Mouse (Mus musculus) intestine, embryonic 15.5 days (tissue): ENCODE measurements at regions not wholly inside any gene's neighbourhood (a gene's known extent, or its start where the extent isn't known, plus 50 kb on each side); places are given as distances from the start of the nearest gene placed in this dataset.
A peak's percentile ranks its signal among the peaks of the same experiment; 100 is the strongest.

Source experiments
- ATAC-seq: fragments of 200-750 bp; cut with Nextera tagmentation; 2 replicates; pipeline ENCODE4 v1.8.0; 2017; ENCODE audit warnings: moderate TSS enrichment, moderate library complexity
- H3K27ac ChIP-seq: fragments of 300-500 bp; sonication (generic); 2 replicates; pipeline ENCODE4 v1.5.1; 2015; ENCODE audit warnings: mild to moderate bottlenecking, inconsistent platforms
- H3K27me3 ChIP-seq: fragments of 300-500 bp; sonication (generic); replicated peaks from 2 replicates; pipeline ENCODE4 v1.6.1; 2015; ENCODE audit warnings: inconsistent platforms
- H3K36me3 ChIP-seq: fragments of 300-500 bp; sonication (generic); 2 replicates; pipeline ENCODE4 v1.6.1; 2015; ENCODE audit warnings: inconsistent platforms
- H3K4me1 ChIP-seq: fragments of 300-500 bp; sonication (generic); replicated peaks from 2 replicates; pipeline ENCODE4 v1.6.1; 2015; ENCODE audit warnings: inconsistent platforms
- H3K4me2 ChIP-seq: fragments of 300-500 bp; sonication (generic); replicated peaks from 2 replicates; pipeline ENCODE4 v1.6.1; 2015; ENCODE audit warnings: mild to moderate bottlenecking, inconsistent platforms
- H3K4me3 ChIP-seq: fragments of 300-500 bp; sonication (generic); replicated peaks from 2 replicates; pipeline ENCODE4 v1.5.1; 2015; ENCODE audit warnings: inconsistent platforms
- H3K9ac ChIP-seq: fragments of 300-500 bp; sonication (generic); 2 replicates; pipeline ENCODE4 v1.6.1; 2015; ENCODE audit warnings: inconsistent platforms
- H3K9me3 ChIP-seq: fragments of 300-500 bp; sonication (generic); 2 replicates; pipeline ENCODE4 v1.6.1; 2016; ENCODE audit warnings: inconsistent platforms
- WGBS: fragments of 180-500 bp; shearing (Covaris S2); methylation state at CpG from one replicate; pipeline ENCODE4 v1.1.7; 2015; 5-methylcytosine and 5-hydroxymethylcytosine counted together

DNA sequence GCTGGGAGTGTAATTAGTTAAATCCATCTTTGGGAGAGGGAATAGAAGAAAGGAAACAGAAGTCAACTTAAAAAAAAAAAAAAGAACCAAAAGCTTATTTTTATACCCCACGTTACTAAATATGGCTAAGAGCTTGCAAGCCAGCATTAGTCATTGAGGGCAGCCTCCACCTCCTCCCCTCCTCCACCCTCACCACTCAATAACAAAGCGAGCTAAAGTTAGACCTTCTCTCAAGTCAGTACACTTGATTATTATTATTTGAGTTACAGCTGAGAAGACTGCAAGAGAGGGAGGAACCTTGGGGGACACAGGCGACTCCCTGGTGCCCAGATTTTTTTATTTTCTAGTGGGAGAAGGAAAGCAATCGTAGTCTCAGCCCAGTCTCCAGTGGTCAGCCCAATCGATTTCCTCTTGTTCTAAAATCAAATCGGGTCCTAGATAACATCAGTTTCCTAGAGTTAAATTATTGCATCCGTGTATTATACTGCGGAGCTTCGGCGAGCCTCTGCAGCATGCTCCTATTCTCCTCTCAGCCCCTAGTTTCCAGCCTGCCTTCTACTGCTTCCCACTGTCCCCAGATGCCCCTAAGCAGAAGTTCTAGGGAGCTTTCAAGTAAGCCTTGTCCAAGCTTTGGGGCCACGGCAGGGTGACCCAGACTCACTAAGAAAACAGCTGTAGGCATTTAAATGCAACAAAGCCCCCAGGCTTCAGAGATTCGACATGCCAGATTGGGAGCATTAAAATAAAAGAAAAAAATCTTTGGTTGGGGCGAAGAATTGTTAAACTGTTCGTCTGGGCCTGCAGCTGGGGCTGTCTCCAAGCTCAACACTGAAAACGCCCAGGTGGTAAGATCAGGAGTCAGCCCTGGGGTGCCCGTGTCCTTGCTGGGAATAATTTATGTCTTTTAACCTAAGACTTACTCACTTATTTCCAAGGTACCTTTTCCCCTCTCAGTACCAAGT is 196.0 kb upstream of the BC052040 start:
- H3K4me3 ChIP-seq, result no peak overlapping the region
- ATAC-seq, result peak; percentile 81
- peaks cover 6% of the 10 kb centered on the region for H3K4me1 ChIP-seq
- 35% methylated on average over 16 of the region's 16 CpGs for WGBS
- H3K27me3 ChIP-seq, result no peaks in the 10 kb centered on the region
- H3K4me2 ChIP-seq, result 0 out of 2 replicates have a peak overlapping the region, but pooled peaks have one; percentile 19
- no peaks in the 10 kb centered on the region for H3K9me3 ChIP-seq
- H3K9ac ChIP-seq, result no peak overlapping the region
- no peaks in the 10 kb centered on the region for H3K36me3 ChIP-seq
- H3K27ac ChIP-seq, result peak overlapping the region; percentile 72

- no peak overlapping the region for H3K4me2 ChIP-seq
- no peak overlapping the region for H3K4me3 ChIP-seq
- H3K36me3 ChIP-seq, result no peaks in the 10 kb centered on the region
- H3K27ac ChIP-seq, result no peak overlapping the region
- ATAC-seq, result no peak
- 79% methylated on average over 7 of the region's 7 CpGs for WGBS
- H3K27me3 ChIP-seq, result no peaks in the 10 kb centered on the region
- H3K4me1 ChIP-seq, result no peaks in the 10 kb centered on the region
- no peak overlapping the region for H3K9ac ChIP-seq
- no peaks in the 10 kb centered on the region for H3K9me3 ChIP-seq
Observed at GRCm38 (mm10) chr2:115391575-115391974, 189.9 kb upstream of the BC052040 start.

DNA sequence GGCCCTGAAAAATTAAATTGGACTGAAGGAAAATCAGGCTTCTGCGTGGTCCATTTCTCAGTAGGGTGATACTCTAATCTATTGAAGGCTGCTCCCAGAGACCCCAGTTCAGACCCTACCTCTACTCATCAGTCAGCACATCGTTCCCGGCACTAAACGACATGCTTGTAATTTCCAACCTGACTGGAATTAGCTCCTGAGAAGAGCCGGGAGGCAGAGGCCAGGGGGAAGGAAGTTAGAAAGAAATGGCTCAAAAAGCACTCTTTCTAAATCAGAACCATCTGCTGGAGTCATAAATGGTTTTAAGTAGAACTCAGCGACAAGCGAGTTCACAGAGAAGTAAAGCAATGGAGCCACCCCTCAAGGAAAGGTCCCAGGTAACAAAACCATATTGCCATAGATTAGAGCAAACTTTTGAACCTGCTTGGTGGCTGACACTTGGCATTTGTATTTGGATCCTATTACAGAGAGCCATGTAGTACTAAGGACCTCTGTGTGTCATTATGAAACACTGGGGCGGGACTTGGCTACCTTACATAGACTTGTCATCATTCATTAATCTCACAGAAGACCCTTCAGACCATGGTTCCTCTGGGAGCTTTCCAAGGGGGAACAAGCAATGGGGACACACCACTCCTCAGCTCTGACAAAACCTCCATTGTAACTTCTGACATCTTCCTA is 189.3 kb upstream of the BC052040 start:
- no peak overlapping the region for H3K27ac ChIP-seq
- WGBS, result 73% methylated on average over 8 of the region's 8 CpGs

GRCm38 (mm10) chr2:115394091-115394490 is 187.4 kb upstream of the BC052040 start:
- H3K27me3 ChIP-seq, result no peaks in the 10 kb centered on the region
- no peak for ATAC-seq
- no peak overlapping the region for H3K27ac ChIP-seq
- no peak overlapping the region for H3K4me2 ChIP-seq
- no peaks in the 10 kb centered on the region for H3K4me1 ChIP-seq
- H3K36me3 ChIP-seq, result no peaks in the 10 kb centered on the region
- H3K9me3 ChIP-seq, result no peaks in the 10 kb centered on the region
- no peak overlapping the region for H3K9ac ChIP-seq
- 25% methylated on average over 4 of the region's 4 CpGs for WGBS
- no peak overlapping the region for H3K4me3 ChIP-seq

More for the DNA sequence above, 189.3 kb upstream of the BC052040 start:
- ATAC-seq, result no peak
- H3K36me3 ChIP-seq, result no peaks in the 10 kb centered on the region
- no peaks in the 10 kb centered on the region for H3K27me3 ChIP-seq
- H3K4me1 ChIP-seq, result no peaks in the 10 kb centered on the region
- H3K9ac ChIP-seq, result no peak overlapping the region
- no peak overlapping the region for H3K4me2 ChIP-seq
- H3K9me3 ChIP-seq, result no peaks in the 10 kb centered on the region
- no peak overlapping the region for H3K4me3 ChIP-seq

DNA sequence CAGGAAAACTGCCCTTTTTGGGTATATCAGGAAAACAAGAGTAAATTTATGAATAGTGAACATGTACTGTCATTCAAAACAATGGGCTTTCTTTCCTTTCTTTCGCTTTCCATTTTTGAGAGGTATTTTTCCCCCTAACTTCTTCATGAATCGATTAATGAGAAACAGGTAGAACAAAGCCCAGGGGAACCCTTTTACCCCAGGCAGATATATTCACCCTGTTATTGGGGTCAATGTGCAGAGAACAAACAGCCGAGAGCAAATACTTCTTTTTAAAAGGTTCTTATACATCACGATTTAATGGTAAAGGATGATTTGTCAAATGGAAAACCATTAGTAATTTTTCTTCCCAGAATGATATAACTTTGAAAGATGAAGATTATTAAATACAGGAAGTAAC is 183.0 kb upstream of the BC052040 start:
- Histone ChIP-seq H3K4me1 (no peaks in the 10 kb centered on the region), H3K9ac (no peak overlapping the region), H3K36me3 (no peaks in the 10 kb centered on the region), H3K4me2 (no peak overlapping the region), H3K4me3 (no peak overlapping the region), H3K27me3 (no peaks in the 10 kb centered on the region), H3K9me3 (no peaks in the 10 kb centered on the region), H3K27ac (no peak overlapping the region)
- WGBS, result 61% methylated on average over 4 of the region's 4 CpGs
- ATAC-seq, result peak; percentile 75

- no peak for ATAC-seq
- no peaks in the 10 kb centered on the region for H3K27me3 ChIP-seq
- 78% methylated on average over 6 of the region's 6 CpGs for WGBS
- H3K27ac ChIP-seq, result no peak overlapping the region
- H3K4me1 ChIP-seq, result no peaks in the 10 kb centered on the region
- H3K4me3 ChIP-seq, result no peak overlapping the region
- H3K36me3 ChIP-seq, result no peaks in the 10 kb centered on the region
- no peak overlapping the region for H3K9ac ChIP-seq
- H3K4me2 ChIP-seq, result no peak overlapping the region
- H3K9me3 ChIP-seq, result no peaks in the 10 kb centered on the region
Observed at GRCm38 (mm10) chr2:115399107-115399740, 182.3 kb upstream of the BC052040 start.

DNA sequence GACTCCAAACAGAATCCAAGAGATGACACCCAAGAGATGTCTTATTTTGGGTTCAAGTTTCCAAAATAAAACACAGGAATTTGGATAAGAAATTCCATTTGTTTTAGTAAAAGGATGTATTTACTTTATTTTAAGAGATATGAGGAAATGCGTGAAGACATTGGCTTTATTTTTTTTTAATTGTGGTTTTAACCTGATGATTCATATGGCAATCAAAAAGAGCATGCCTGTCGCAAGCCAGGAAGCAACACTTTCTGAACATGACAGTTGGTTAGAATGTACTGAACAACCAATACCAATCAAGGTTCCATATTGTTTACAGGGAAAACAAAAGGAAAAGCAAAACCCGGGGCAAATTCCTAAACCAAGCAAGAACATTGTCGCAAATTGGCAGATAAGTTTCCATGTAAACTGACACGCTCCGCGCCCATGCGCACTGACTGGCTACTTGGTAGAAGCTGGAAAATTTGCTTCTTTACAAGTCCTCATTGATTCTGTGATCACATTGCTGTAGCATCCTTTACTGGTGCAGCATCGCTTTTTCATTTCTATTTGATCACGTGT is 181.4 kb upstream of the BC052040 start:
- no peak overlapping the region for H3K9ac ChIP-seq
- H3K27ac ChIP-seq, result no peak overlapping the region
- H3K4me1 ChIP-seq, result no peaks in the 10 kb centered on the region
- no peaks in the 10 kb centered on the region for H3K36me3 ChIP-seq
- 90% methylated on average over 10 of the region's 10 CpGs for WGBS
- H3K4me3 ChIP-seq, result no peak overlapping the region
- H3K4me2 ChIP-seq, result no peak overlapping the region
- H3K27me3 ChIP-seq, result no peaks in the 10 kb centered on the region
- no peaks in the 10 kb centered on the region for H3K9me3 ChIP-seq
- no peak for ATAC-seq

DNA sequence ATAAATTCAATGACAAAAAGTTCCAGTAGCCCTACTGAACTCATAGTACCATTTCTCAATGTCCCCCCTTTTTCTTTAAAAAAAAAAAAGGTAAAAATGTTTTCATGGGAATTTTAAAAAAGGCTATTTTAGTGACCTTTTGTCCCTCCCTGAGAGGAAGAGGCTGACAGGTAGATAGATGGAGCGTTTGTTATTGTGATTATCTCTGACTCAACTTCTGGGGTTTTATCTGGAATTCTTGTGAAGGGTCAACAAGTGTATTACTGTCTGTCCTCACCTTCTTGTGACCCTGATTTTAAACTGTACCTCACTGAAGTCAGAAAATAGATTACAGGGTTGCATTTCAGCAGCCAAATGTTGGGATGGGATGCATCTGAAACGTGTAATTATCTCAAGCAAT is 179.3 kb upstream of the BC052040 start:
- ATAC-seq, result no peak
- no peaks in the 10 kb centered on the region for H3K4me1 ChIP-seq
- H3K4me3 ChIP-seq, result no peak overlapping the region
- 22% methylated on average over 2 of the region's 2 CpGs for WGBS
- no peaks in the 10 kb centered on the region for H3K36me3 ChIP-seq
- no peaks in the 10 kb centered on the region for H3K9me3 ChIP-seq
- H3K4me2 ChIP-seq, result no peak overlapping the region
- H3K27ac ChIP-seq, result no peak overlapping the region
- no peaks in the 10 kb centered on the region for H3K27me3 ChIP-seq
- H3K9ac ChIP-seq, result no peak overlapping the region

- Histone ChIP-seq H3K27ac (no peak overlapping the region), H3K4me3 (no peak overlapping the region), H3K4me2 (no peak overlapping the region), H3K36me3 (no peaks in the 10 kb centered on the region), H3K4me1 (no peaks in the 10 kb centered on the region), H3K9ac (no peak overlapping the region), H3K9me3 (no peaks in the 10 kb centered on the region), H3K27me3 (no peaks in the 10 kb centered on the region)
- no peak for ATAC-seq
- WGBS, result 31% methylated on average over 2 of the region's 2 CpGs
Observed at GRCm38 (mm10) chr2:115432476-115432875, 149.0 kb upstream of the BC052040 start.

DNA sequence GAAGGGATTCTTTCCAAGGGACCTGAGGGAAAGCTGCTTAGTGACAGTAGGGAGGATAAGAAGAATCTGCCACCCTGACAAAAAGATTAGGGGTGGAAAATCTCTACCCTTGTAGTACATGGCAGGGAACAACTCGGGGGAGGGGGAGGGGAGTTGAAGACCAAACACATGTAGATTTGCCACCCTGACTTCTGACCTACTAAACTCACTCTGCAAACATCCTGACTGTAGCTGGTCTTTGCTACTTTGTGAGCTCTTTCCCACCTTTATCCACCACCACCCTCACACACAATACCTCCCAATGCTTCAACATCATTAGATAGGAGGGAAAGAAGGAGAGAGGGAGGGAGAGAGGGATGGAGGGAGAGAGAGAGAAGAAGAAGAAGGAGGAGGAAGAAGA is 140.4 kb upstream of the BC052040 start:
- no peaks in the 10 kb centered on the region for H3K36me3 ChIP-seq
- WGBS, result 18% methylated on average over 1 of the region's 1 CpGs
- H3K27ac ChIP-seq, result no peak overlapping the region
- no peaks in the 10 kb centered on the region for H3K9me3 ChIP-seq
- H3K4me1 ChIP-seq, result no peaks in the 10 kb centered on the region
- no peak overlapping the region for H3K4me3 ChIP-seq
- no peak overlapping the region for H3K4me2 ChIP-seq
- no peaks in the 10 kb centered on the region for H3K27me3 ChIP-seq
- ATAC-seq, result no peak
- H3K9ac ChIP-seq, result no peak overlapping the region

DNA sequence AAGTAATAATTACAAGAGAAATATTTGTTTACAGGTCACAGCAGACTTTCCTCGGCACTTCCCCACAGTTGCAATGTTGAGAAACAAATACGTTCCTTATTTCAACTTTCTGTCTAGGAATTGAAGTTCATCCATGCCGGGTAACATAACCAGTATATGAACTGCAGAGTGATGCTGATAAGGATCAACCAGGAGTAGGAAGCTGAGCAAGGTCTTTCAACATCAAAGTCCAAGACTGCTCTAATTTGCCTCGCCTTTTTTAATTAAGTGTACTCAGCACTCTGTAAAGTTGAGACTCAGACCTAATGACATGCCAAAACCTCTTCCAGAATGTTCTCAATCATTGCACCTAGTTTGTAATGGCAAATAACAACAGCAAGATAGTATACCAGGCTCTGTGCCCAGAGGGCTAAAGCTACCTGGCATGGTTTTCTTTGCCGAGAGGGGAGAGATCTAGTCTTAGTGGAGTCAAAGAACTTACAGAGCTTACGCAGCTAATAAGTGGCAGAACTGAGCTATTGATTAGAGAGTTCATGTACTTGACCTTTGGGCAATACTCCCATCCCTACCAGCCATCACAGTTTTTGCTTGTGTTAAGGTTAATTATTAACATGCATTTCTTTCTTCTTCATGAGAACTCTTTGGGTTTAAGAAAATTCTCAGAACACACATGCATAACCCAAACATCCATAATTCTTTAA is 131.6 kb upstream of the BC052040 start:
- Histone ChIP-seq H3K36me3 (no peaks in the 10 kb centered on the region), H3K27ac (0 out of 2 replicates have a peak overlapping the region, but pooled peaks have one; percentile 40), H3K4me1 (no peaks in the 10 kb centered on the region), H3K9ac (no peak overlapping the region), H3K27me3 (no peaks in the 10 kb centered on the region), H3K4me2 (peak overlapping the region; percentile 24; the same call in 1 of the 2 replicates), H3K4me3 (no peak overlapping the region), H3K9me3 (no peaks in the 10 kb centered on the region)
- 65% methylated on average over 6 of the region's 6 CpGs for WGBS
- peak; percentile 97 for ATAC-seq
